Mouse (Mus musculus) intestine, embryonic 14.5 days (tissue): ENCODE results near the gene Spon1. TPM values are rescaled to one million over a fixed set of nuclear protein-coding genes. Genes with fewer than 3 reads are reported as not detected.

Source experiments
- ATAC-seq: fragments of 200-750 bp; cut with Nextera tagmentation; replicated peaks from 2 replicates; pipeline ENCODE4 v1.8.0; 2017; ENCODE audit warnings: low read depth, moderate number of reproducible peaks, moderate TSS enrichment, moderate library complexity; ENCODE audit not compliant: low FRiP score, low TSS enrichment
- DNase-seq: peaks from one replicate; pipeline ENCODE4 v3.0.0-alpha.2; 2018; ENCODE audit warnings: low spot score
- H3K27ac ChIP-seq: fragments of 300-500 bp; sonication (generic); 2 replicates; pipeline ENCODE4 v1.5.1; 2014; ENCODE audit warnings: low read depth, mild to moderate bottlenecking, control low read depth
- H3K27me3 ChIP-seq: fragments of 300-500 bp; sonication (generic); replicated peaks from 2 replicates; pipeline ENCODE4 v1.6.1; 2014; ENCODE audit warnings: low read length, control low read depth; ENCODE audit not compliant: control insufficient read depth, insufficient read depth
- H3K36me3 ChIP-seq: fragments of 300-500 bp; sonication (generic); 2 replicates; pipeline ENCODE4 v1.6.1; 2014; ENCODE audit warnings: low read length, control low read depth; ENCODE audit not compliant: control insufficient read depth, insufficient read depth
- H3K4me1 ChIP-seq: fragments of 300-500 bp; sonication (generic); replicated peaks from 2 replicates; pipeline ENCODE4 v1.6.1; 2014; ENCODE audit warnings: low read length, control low read depth, mixed read lengths; ENCODE audit not compliant: control insufficient read depth, insufficient read depth
- H3K4me2 ChIP-seq: fragments of 300-500 bp; sonication (generic); 2 replicates; pipeline ENCODE4 v1.6.1; 2014; ENCODE audit warnings: low read length
- H3K4me3 ChIP-seq: fragments of 300-500 bp; sonication (generic); 2 replicates; pipeline ENCODE4 v1.5.1; 2014; ENCODE audit warnings: low read depth, low read length, control low read depth, mixed read lengths
- H3K9ac ChIP-seq: fragments of 300-500 bp; sonication (generic); 2 replicates; pipeline ENCODE4 v1.6.1; 2014; ENCODE audit warnings: mild to moderate bottlenecking, low read length
- H3K9me3 ChIP-seq: fragments of 300-500 bp; sonication (generic); 2 replicates; pipeline ENCODE4 v1.6.1; 2016; ENCODE audit warnings: low read length, control low read depth; ENCODE audit not compliant: control insufficient read depth
- WGBS: fragments of 180-500 bp; shearing (Covaris S2); extraction: QIAGEN DNeasy Blood & Tissue Kit; methylation state at CpG from one replicate; pipeline ENCODE4 v1.1.7; 2014; 5-methylcytosine and 5-hydroxymethylcytosine counted together
- polyA plus RNA-seq: library from polyadenylated mRNA; unstranded; fragments of >200 nt; fragmentation: Nextera tagmentation; extraction: Ambion mirVana; gene quantifications from 2 replicates; pipeline ENCODE4 v1.2.1, GENCODE M21; 2014

Spon1 gene
- polyA plus RNA-seq, 1 experiment from 2014 or later = 12.2 TPM

GRCm38 (mm10) chr7:113797134-113797533 lies 31.3 kb downstream of the Spon1 start:
- 88% methylated on average over 4 of the region's 4 CpGs for WGBS
- H3K9me3 ChIP-seq = no peaks in the 10 kb centered on the region
- DNase-seq (no peak), ATAC-seq (no peak)
- H3K4me2 ChIP-seq = no peak overlapping the region
- no peak overlapping the region for H3K4me3 ChIP-seq
- no peak overlapping the region for H3K27ac ChIP-seq
- no peaks in the 10 kb centered on the region for H3K36me3 ChIP-seq
- H3K9ac ChIP-seq = no peak overlapping the region
- H3K27me3 ChIP-seq = no peaks in the 10 kb centered on the region
- no peaks in the 10 kb centered on the region for H3K4me1 ChIP-seq

- Histone ChIP-seq H3K4me3 (no peak overlapping the region), H3K9me3 (no peaks in the 10 kb centered on the region), H3K36me3 (no peaks in the 10 kb centered on the region), H3K27ac (no peak overlapping the region), H3K27me3 (no peaks in the 10 kb centered on the region), H3K4me2 (no peak overlapping the region), H3K4me1 (no peaks in the 10 kb centered on the region), H3K9ac (no peak overlapping the region)
- ATAC-seq = no peak
- no peak for DNase-seq
- 89% methylated on average over 6 of the region's 6 CpGs for WGBS
Observed at GRCm38 (mm10) chr7:113798605-113799255, 32.9 kb downstream of the Spon1 start.

- no peaks in the 10 kb centered on the region for H3K9me3 ChIP-seq
- no peaks in the 10 kb centered on the region for H3K36me3 ChIP-seq
- ATAC-seq = no peak
- H3K27ac ChIP-seq = no peak overlapping the region
- no peak overlapping the region for H3K4me2 ChIP-seq
- 74% methylated on average over 1 of the region's 1 CpGs for WGBS
- DNase-seq = no peak
- no peaks in the 10 kb centered on the region for H3K27me3 ChIP-seq
- no peak overlapping the region for H3K4me3 ChIP-seq
- no peaks in the 10 kb centered on the region for H3K4me1 ChIP-seq
- H3K9ac ChIP-seq = no peak overlapping the region
Observed at GRCm38 (mm10) chr7:113809781-113810180, 44.0 kb downstream of the Spon1 start.

- ATAC-seq = no peak
- no peak overlapping the region for H3K9ac ChIP-seq
- H3K4me2 ChIP-seq = no peak overlapping the region
Observed at GRCm38 (mm10) chr7:113811376-113812158, 45.8 kb downstream of the Spon1 start.

GRCm38 (mm10) chr7:113814101-113814779 lies 48.4 kb downstream of the Spon1 start:
- H3K4me2 ChIP-seq = no peak overlapping the region
- DNase-seq = no peak
- no peaks in the 10 kb centered on the region for H3K9me3 ChIP-seq
- H3K36me3 ChIP-seq = no peaks in the 10 kb centered on the region
- ATAC-seq = no peak
- H3K9ac ChIP-seq = no peak overlapping the region
- no peak overlapping the region for H3K4me3 ChIP-seq
- H3K27ac ChIP-seq = no peak overlapping the region
- no peaks in the 10 kb centered on the region; the same call in 1 of the 2 replicates for H3K4me1 ChIP-seq
- no peaks in the 10 kb centered on the region for H3K27me3 ChIP-seq
- 93% methylated on average over 10 of the region's 10 CpGs for WGBS

More at GRCm38 (mm10) chr7:113811376-113812158, 45.8 kb downstream of the Spon1 start:
- Histone ChIP-seq H3K4me3 (no peak overlapping the region), H3K9me3 (no peaks in the 10 kb centered on the region), H3K36me3 (no peaks in the 10 kb centered on the region), H3K4me1 (no peaks in the 10 kb centered on the region), H3K27ac (no peak overlapping the region), H3K27me3 (no peaks in the 10 kb centered on the region)
- 84% methylated on average over 10 of the region's 10 CpGs for WGBS
- no peak for DNase-seq

GRCm38 (mm10) chr7:113815726-113816125 lies 49.9 kb downstream of the Spon1 start:
- DNase-seq = peak; percentile 33
- Histone ChIP-seq H3K36me3 (no peaks in the 10 kb centered on the region), H3K9ac (no peak overlapping the region), H3K27ac (no peak overlapping the region), H3K4me2 (no peak overlapping the region), H3K4me1 (peaks cover 2% of the 10 kb centered on the region; the same call in 1 of the 2 replicates), H3K4me3 (no peak overlapping the region), H3K27me3 (no peaks in the 10 kb centered on the region), H3K9me3 (no peaks in the 10 kb centered on the region)
- WGBS = 70% methylated on average over 5 of the region's 5 CpGs
- no peak for ATAC-seq

GRCm38 (mm10) chr7:113816827-113817334 lies 51.1 kb downstream of the Spon1 start:
- H3K27me3 ChIP-seq = no peaks in the 10 kb centered on the region
- no peak overlapping the region for H3K27ac ChIP-seq
- WGBS = 80% methylated on average over 7 of the region's 7 CpGs
- H3K9ac ChIP-seq = no peak overlapping the region
- H3K4me3 ChIP-seq = no peak overlapping the region
- DNase-seq (no peak), ATAC-seq (no peak)
- H3K4me2 ChIP-seq = no peak overlapping the region
- H3K36me3 ChIP-seq = no peaks in the 10 kb centered on the region
- no peaks in the 10 kb centered on the region for H3K9me3 ChIP-seq
- peaks cover 2% of the 10 kb centered on the region; the same call in 1 of the 2 replicates for H3K4me1 ChIP-seq

GRCm38 (mm10) chr7:113818116-113818515 lies 52.3 kb downstream of the Spon1 start:
- 35% methylated on average over 6 of the region's 6 CpGs for WGBS
- no peak for DNase-seq
- H3K9ac ChIP-seq = no peak overlapping the region
- H3K27ac ChIP-seq = no peak overlapping the region
- peaks cover 2% of the 10 kb centered on the region; the same call in 1 of the 2 replicates for H3K4me1 ChIP-seq
- no peaks in the 10 kb centered on the region for H3K36me3 ChIP-seq
- H3K4me3 ChIP-seq = no peak overlapping the region
- H3K4me2 ChIP-seq = no peak overlapping the region
- no peak; the same call in 1 of the 2 replicates for ATAC-seq
- H3K9me3 ChIP-seq = no peaks in the 10 kb centered on the region
- no peaks in the 10 kb centered on the region for H3K27me3 ChIP-seq
